In genomic region chr6:116340521-116340920, GRCm38 (mm10) we compare ENCODE assay signal across 19 mouse cellular contexts. TPM values are rescaled to one million over a fixed set of nuclear protein-coding genes. Genes with fewer than 3 reads are reported as not detected.
DNase-seq lines count a peak whose midpoint lies in the region; ATAC-seq and TF ChIP-seq lines count a peak whose summit lies in the region.
"Had no signal": no experiment of that assay in that cellular context is flagged by ENCODE, and none has a peak within 500 bp of the region (broad histone marks: within the 10 kb centered on the region; RNA-seq: fewer than 3 reads in every experiment).

No protein-coding gene starts in this region.

- H3K4me3 ChIP-seq in heart, embryonic 13.5 days: no peak overlapping the region
- H3K4me3 ChIP-seq in G1E (ENCODE audit: low read depth, low read length): no peak overlapping the region
- H3K4me3 ChIP-seq: gastrocnemius, adult 2 months; heart, embryonic 15.5 days; myocyte had no signal

- peaks cover 9% of the 10 kb centered on the region for H3K27me3 ChIP-seq in heart, embryonic 13.5 days (replicated peaks)
- no peaks in the 10 kb centered on the region for H3K27me3 ChIP-seq in G1E (ENCODE audit: insufficient read depth, low read length)

- no peaks in the 10 kb centered on the region for H3K9me3 ChIP-seq in heart, embryonic 13.5 days
- no peaks in the 10 kb centered on the region for H3K9me3 ChIP-seq in G1E (replicated peaks)
- H3K9me3 ChIP-seq: heart, embryonic 15.5 days had no signal

- no peak for ATAC-seq in heart, embryonic 13.5 days (ENCODE audit: extremely low read depth, insufficient number of reproducible peaks, low FRiP score, low TSS enrichment)
- ATAC-seq in G1E (ENCODE audit: extremely low read depth, insufficient number of reproducible peaks, low FRiP score, poor library complexity, severe bottlenecking): peak; percentile 35
- ATAC-seq in megakaryocyte progenitor cell, adult 5-6 weeks (replicated peaks; ENCODE audit: poor library complexity): peak; percentile 43; the same call in 1 of the 2 replicates
- ATAC-seq: forebrain, postnatal 0 days; lung, postnatal 0 days had no signal

- peaks cover 14% of the 10 kb centered on the region; the same call in 1 of the 2 replicates for H3K36me3 ChIP-seq in heart, embryonic 13.5 days
- peaks cover 11% of the 10 kb centered on the region for H3K36me3 ChIP-seq in G1E (replicated peaks)
- H3K36me3 ChIP-seq: heart, embryonic 15.5 days had no signal

- 69% methylated on average over 1 of the region's 1 CpGs for WGBS in heart, embryonic 13.5 days

- no peak overlapping the region for H3K9ac ChIP-seq in heart, embryonic 13.5 days
- H3K9ac ChIP-seq: forebrain, postnatal 0 days; heart, embryonic 15.5 days had no signal

- H3K4me2 ChIP-seq in heart, embryonic 13.5 days: peak overlapping the region; percentile 16; the same call in 1 of the 2 replicates
- H3K4me2 ChIP-seq: heart, embryonic 15.5 days had no signal

- H3K27ac ChIP-seq in heart, embryonic 13.5 days (replicated peaks): no peak overlapping the region
- H3K27ac ChIP-seq: gastrocnemius, adult 2 months; heart, embryonic 15.5 days had no signal

- TF ChIP-seq CTCF in G1E (IDR thresholded peaks at IDR 0.05; ENCODE audit: low read depth, low read length): no peak

- DNase-seq in heart, postnatal 10 days: no peak
- DNase-seq in G1E (ENCODE audit: low spot score): no peak
- DNase-seq in liver: peak; percentile 29
- no peak for DNase-seq in layer of hippocampus, postnatal 36 days
- DNase-seq in urinary bladder, postnatal 14 days (ENCODE audit: low spot score): no peak
- DNase-seq: adrenal gland, postnatal 36 days; cerebellum, postnatal 10 days; forebrain, postnatal 0 days; gastrocnemius, adult 2 months; heart, adult 18-20 months; kidney, adult 18-20 months; kidney, postnatal 36 days; layer of hippocampus, adult 9-11 months; thymus, postnatal 36 days had no signal

- intact Hi-C loops in heart, postnatal 10 days (cut with DNase I): no loop called here

- peaks cover 12% of the 10 kb centered on the region for H3K4me1 ChIP-seq in heart, embryonic 13.5 days
- H3K4me1 ChIP-seq in G1E (ENCODE audit: insufficient read depth, low read depth, low read length): peaks cover 22% of the 10 kb centered on the region

RNA-seq across cellular contexts. Expression of gene March8, which starts 2.7 kb away (rescaled TPM):
- polyA plus RNA-seq in heart, embryonic 13.5 days (2015; fragmentation: Nextera tagmentation; extraction: Ambion mirVana): 22.6 and 25.0 TPM in 2 replicates
- 10 to 100 TPM; 39.1 to 45.4 TPM for total RNA-seq in heart, postnatal 10 days (2021)
- total RNA-seq in G1E (2014; fragmentation: Nextera tagmentation) (35.1 and 191 TPM in 2 replicates), G1E (2017) (53.9 and 70.9 TPM in 2 replicates)
- polyA plus RNA-seq in G1E (2012): 8.8 and 9.9 TPM in 2 replicates
- 11.1 and 15.6 TPM in 2 replicates for total RNA-seq in megakaryocyte progenitor cell, adult 5-6 weeks (2015)
- total RNA-seq in megakaryocyte progenitor cell, adult 5-6 weeks (2017): 18.1 and 29.2 TPM in 2 replicates
- 10 to 100 TPM; 57.4 to 58.7 TPM for total RNA-seq in layer of hippocampus, postnatal 36 days (2021)
